Mouse (Mus musculus) urinary bladder, postnatal 25 days (tissue): Measurements from ENCODE around the gene Gm7903.
"Not testable (repeated sequence)": the region's sequence is repeated elsewhere in the genome, so short reads cannot be mapped to it uniquely, and the experiment has no call there.

Source experiments
- DNase-seq: peaks from one replicate; pipeline ENCODE4 v3.0.0; 2022; ENCODE audit warnings: low spot score

Gene Gm7903

DNA sequence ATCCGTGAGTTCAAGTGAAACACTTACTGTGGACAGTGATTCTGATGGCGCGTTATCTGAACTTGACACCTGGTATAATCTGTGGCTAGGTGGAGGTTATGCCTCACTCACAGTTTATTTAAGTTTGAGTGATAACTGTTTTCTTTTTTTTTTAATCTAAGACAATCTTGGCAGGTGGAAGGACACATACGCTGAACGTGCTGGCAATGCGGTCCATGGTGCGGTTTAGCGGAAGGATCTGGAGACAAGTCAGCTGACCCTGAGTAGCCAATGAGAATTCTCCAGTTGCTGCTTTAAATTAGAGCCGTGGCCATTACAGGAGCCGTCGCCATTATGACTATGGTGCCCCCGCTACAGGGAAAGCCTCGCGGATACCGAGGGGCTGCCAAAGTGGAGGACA lies at the start of gene Gm7903:
Gene Gm7903 (plus strand): TSS at position 301 of the 400 bp plus-strand sequence.
- DNase-seq, result not testable (repeated sequence)

DNA sequence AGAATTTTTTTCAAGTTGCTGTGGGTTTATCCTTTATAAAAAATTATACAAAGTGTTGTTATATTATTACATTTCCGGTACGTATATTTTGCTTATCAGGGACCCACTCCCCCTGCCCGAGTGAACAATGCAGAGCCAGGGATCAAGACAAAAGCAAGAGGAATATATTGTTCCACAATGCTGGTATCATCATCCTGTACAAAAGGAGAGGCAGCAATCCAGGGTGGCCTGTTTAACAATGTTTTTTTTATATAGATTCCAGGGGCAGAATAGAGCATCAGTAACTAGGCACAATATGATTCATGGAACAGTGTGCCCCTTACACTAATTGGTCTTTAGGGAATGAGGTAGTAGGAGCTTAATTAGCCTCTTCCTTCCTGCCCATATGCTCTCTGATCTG lies 30.1 kb upstream of the Gm7903 start:
- DNase-seq, result not testable (repeated sequence)

DNA sequence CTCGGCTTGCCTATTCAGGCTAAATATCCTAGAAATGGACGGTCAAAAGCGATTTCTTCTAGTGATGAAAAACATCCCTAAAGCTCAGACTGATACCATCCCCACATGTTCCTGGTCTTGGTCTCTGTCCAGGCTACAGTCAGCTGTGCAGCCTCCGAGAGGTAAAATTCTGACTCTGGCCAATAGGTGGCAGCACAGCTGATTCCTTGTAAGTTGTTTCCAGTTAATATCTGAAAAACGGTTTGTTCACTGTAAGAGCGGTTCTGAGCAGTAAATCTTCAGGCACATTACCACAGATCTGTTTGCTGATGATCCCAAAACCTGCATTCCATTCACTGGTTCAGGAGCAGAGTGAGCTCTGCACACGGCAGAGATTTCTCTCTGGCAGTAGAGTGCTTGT lies 12.4 kb upstream of the Gm7903 start:
- DNase-seq, result not testable (repeated sequence)

GRCm38 (mm10) chrX:135421824-135422223 lies 11.8 kb upstream of the Gm7903 start:
- DNase-seq, result not testable (repeated sequence)

DNA sequence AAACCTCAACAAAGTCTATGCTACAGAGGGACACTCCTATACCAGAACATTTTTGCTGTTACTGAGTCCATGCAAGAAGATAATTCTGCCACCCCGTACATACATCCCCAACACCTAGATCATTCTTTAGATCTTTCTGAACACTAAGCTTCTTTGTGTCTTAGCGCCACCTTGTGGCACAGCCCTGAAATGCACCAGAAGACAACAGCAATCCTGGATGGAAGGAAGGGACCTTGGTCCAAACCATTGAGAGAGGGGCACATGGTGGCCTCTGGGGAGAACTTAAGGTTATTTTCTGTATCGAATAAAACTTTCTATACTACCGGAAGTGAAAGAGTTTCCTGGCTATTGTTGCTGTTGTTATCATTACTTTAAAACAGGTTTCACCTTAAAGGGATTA lies 11.2 kb upstream of the Gm7903 start:
- DNase-seq, result not testable (repeated sequence)

DNA sequence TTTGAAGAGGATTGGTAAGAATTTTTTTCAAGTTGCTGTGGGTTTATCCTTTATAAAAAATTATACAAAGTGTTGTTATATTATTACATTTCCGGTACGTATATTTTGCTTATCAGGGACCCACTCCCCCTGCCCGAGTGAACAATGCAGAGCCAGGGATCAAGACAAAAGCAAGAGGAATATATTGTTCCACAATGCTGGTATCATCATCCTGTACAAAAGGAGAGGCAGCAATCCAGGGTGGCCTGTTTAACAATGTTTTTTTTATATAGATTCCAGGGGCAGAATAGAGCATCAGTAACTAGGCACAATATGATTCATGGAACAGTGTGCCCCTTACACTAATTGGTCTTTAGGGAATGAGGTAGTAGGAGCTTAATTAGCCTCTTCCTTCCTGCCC lies 30.5 kb downstream of the Gm7903 start:
- not testable (repeated sequence) for DNase-seq

GRCm38 (mm10) chrX:135481902-135482301 lies 48.3 kb downstream of the Gm7903 start:
- not testable (repeated sequence) for DNase-seq

- not testable (repeated sequence) for DNase-seq
Observed at GRCm38 (mm10) chrX:135483183-135483582, 49.5 kb downstream of the Gm7903 start.
